Mouse (Mus musculus): ENCODE results near the gene Id2. TPM values are rescaled to one million over a fixed set of nuclear protein-coding genes. Genes with fewer than 3 reads are reported as not detected.

Gene Id2
- polyA plus RNA-seq, 1 experiment = not detected

- Histone ChIP-seq H3K4me3 (replicated peaks) (peak overlapping the region; percentile 58), H3K36me3 (ENCODE audit: control insufficient read depth) (no peaks in the 10 kb centered on the region), H3K9me3 (ENCODE audit: control insufficient read depth, low read length) (no peaks in the 10 kb centered on the region; the same call in 1 of the 2 replicates), H3K27me3 (ENCODE audit: control insufficient read depth) (peaks cover 80% of the 10 kb centered on the region), H3K4me1 (ENCODE audit: control insufficient read depth) (peaks cover 7% of the 10 kb centered on the region)
- no peak for TF ChIP-seq GATA1 (IDR thresholded peaks at IDR 0.05; ENCODE audit: low read length)
- TF ChIP-seq TAL1 (IDR thresholded peaks at IDR 0.05; ENCODE audit: low read length) = no peak
Measured at GRCm38 (mm10) chr12:25094621-25095521, 2.1 kb downstream of the Id2 start.

GRCm38 (mm10) chr12:25093241-25093774 lies 3.6 kb downstream of the Id2 start:
- H3K9me3 ChIP-seq (ENCODE audit: control insufficient read depth, low read length) = no peaks in the 10 kb centered on the region; the same call in 1 of the 2 replicates
- H3K36me3 ChIP-seq (ENCODE audit: control insufficient read depth) = no peaks in the 10 kb centered on the region
- H3K27me3 ChIP-seq (ENCODE audit: control insufficient read depth) = peaks cover 64% of the 10 kb centered on the region
- TF ChIP-seq TAL1 (IDR thresholded peaks at IDR 0.05; ENCODE audit: low read length) (no peak), GATA1 (IDR thresholded peaks at IDR 0.05; ENCODE audit: low read length) (no peak)
- H3K4me3 ChIP-seq (replicated peaks) = peak overlapping the region; percentile 24
- H3K4me1 ChIP-seq (ENCODE audit: control insufficient read depth) = peaks cover 7% of the 10 kb centered on the region

GRCm38 (mm10) chr12:25092751-25093211 lies 4.2 kb downstream of the Id2 start:
- Histone ChIP-seq H3K9me3 (ENCODE audit: control insufficient read depth, low read length) (no peaks in the 10 kb centered on the region; the same call in 1 of the 2 replicates), H3K4me1 (ENCODE audit: control insufficient read depth) (peaks cover 7% of the 10 kb centered on the region), H3K36me3 (ENCODE audit: control insufficient read depth) (no peaks in the 10 kb centered on the region), H3K4me3 (replicated peaks) (no peak overlapping the region), H3K27me3 (ENCODE audit: control insufficient read depth) (peaks cover 59% of the 10 kb centered on the region)
- TF ChIP-seq TAL1 (IDR thresholded peaks at IDR 0.05; ENCODE audit: low read length) = no peak
- TF ChIP-seq GATA1 (IDR thresholded peaks at IDR 0.05; ENCODE audit: low read length) = no peak

GRCm38 (mm10) chr12:25092027-25092704 lies 4.8 kb downstream of the Id2 start:
- peaks cover 53% of the 10 kb centered on the region for H3K27me3 ChIP-seq (ENCODE audit: control insufficient read depth)
- no peak overlapping the region for H3K4me3 ChIP-seq (replicated peaks)

GRCm38 (mm10) chr12:25089433-25089832 lies 7.5 kb downstream of the Id2 start:
- peaks cover 26% of the 10 kb centered on the region for H3K27me3 ChIP-seq (ENCODE audit: control insufficient read depth)
- no peaks in the 10 kb centered on the region; the same call in 1 of the 2 replicates for H3K4me1 ChIP-seq (ENCODE audit: control insufficient read depth)
- H3K4me3 ChIP-seq (replicated peaks) = no peak overlapping the region
- no peaks in the 10 kb centered on the region for H3K9me3 ChIP-seq (ENCODE audit: control insufficient read depth, low read length)
- TF ChIP-seq GATA1 (IDR thresholded peaks at IDR 0.05; ENCODE audit: low read length) = no peak
- no peak for TF ChIP-seq TAL1 (IDR thresholded peaks at IDR 0.05; ENCODE audit: low read length)
- H3K36me3 ChIP-seq (ENCODE audit: control insufficient read depth) = no peaks in the 10 kb centered on the region

More at GRCm38 (mm10) chr12:25092027-25092704, 4.8 kb downstream of the Id2 start:
- H3K9me3 ChIP-seq (ENCODE audit: control insufficient read depth, low read length) = no peaks in the 10 kb centered on the region; the same call in 1 of the 2 replicates
- TF ChIP-seq GATA1 (IDR thresholded peaks at IDR 0.05; ENCODE audit: low read length) (no peak), TAL1 (IDR thresholded peaks at IDR 0.05; ENCODE audit: low read length) (no peak)
- peaks cover 7% of the 10 kb centered on the region for H3K4me1 ChIP-seq (ENCODE audit: control insufficient read depth)
- H3K36me3 ChIP-seq (ENCODE audit: control insufficient read depth) = no peaks in the 10 kb centered on the region

- peaks cover 6% of the 10 kb centered on the region; the same call in 1 of the 2 replicates for H3K4me1 ChIP-seq (ENCODE audit: control insufficient read depth)
- no peaks in the 10 kb centered on the region for H3K9me3 ChIP-seq (ENCODE audit: control insufficient read depth, low read length)
- H3K36me3 ChIP-seq (ENCODE audit: control insufficient read depth) = no peaks in the 10 kb centered on the region
- TF ChIP-seq TAL1 (IDR thresholded peaks at IDR 0.05; ENCODE audit: low read length) (no peak), GATA1 (IDR thresholded peaks at IDR 0.05; ENCODE audit: low read length) (no peak)
- peaks cover 5% of the 10 kb centered on the region for H3K27me3 ChIP-seq (ENCODE audit: control insufficient read depth)
- H3K4me3 ChIP-seq (replicated peaks) = no peak overlapping the region
Measured at GRCm38 (mm10) chr12:25086966-25087365, 10.0 kb downstream of the Id2 start.

- Histone ChIP-seq H3K4me3 (replicated peaks) (no peak overlapping the region), H3K27me3 (ENCODE audit: control insufficient read depth) (peaks cover 4% of the 10 kb centered on the region), H3K4me1 (ENCODE audit: control insufficient read depth) (peaks cover 6% of the 10 kb centered on the region; the same call in 1 of the 2 replicates)
Measured at GRCm38 (mm10) chr12:25083260-25084178, 13.4 kb downstream of the Id2 start.

GRCm38 (mm10) chr12:25074344-25074743 lies 22.6 kb downstream of the Id2 start:
- H3K4me3 ChIP-seq (replicated peaks) = no peak overlapping the region
- TF ChIP-seq TAL1 (IDR thresholded peaks at IDR 0.05; ENCODE audit: low read length) (no peak), GATA1 (IDR thresholded peaks at IDR 0.05; ENCODE audit: low read length) (no peak)
- H3K4me1 ChIP-seq (ENCODE audit: control insufficient read depth) = no peaks in the 10 kb centered on the region
- no peaks in the 10 kb centered on the region for H3K9me3 ChIP-seq (ENCODE audit: control insufficient read depth, low read length)
- no peaks in the 10 kb centered on the region for H3K27me3 ChIP-seq (ENCODE audit: control insufficient read depth)
- no peaks in the 10 kb centered on the region for H3K36me3 ChIP-seq (ENCODE audit: control insufficient read depth)

More at GRCm38 (mm10) chr12:25083260-25084178, 13.4 kb downstream of the Id2 start:
- Histone ChIP-seq H3K36me3 (ENCODE audit: control insufficient read depth) (no peaks in the 10 kb centered on the region), H3K9me3 (ENCODE audit: control insufficient read depth, low read length) (no peaks in the 10 kb centered on the region)
- TF ChIP-seq GATA1 (IDR thresholded peaks at IDR 0.05; ENCODE audit: low read length) (no peak), TAL1 (IDR thresholded peaks at IDR 0.05; ENCODE audit: low read length) (no peak)

All from erythroblast, embryonic 14.5 days (primary cell).